In genomic region chr14:100753951-100754350, GRCm38 (mm10) we compare ENCODE assay signal across 8 mouse cellular contexts.
DNase-seq lines count a peak whose midpoint lies in the region; ATAC-seq and TF ChIP-seq lines count a peak whose summit lies in the region.

No protein-coding gene starts in this region.

- no peak overlapping the region for H3K27ac ChIP-seq in heart, embryonic 12.5 days (ENCODE audit: poor library complexity, severe bottlenecking)
- no peak overlapping the region for H3K27ac ChIP-seq in thymus, adult 2 months (ENCODE audit: control insufficient read depth, insufficient read depth, low read length)
- H3K27ac ChIP-seq in kidney, postnatal 0 days = no peak overlapping the region

- WGBS in heart, embryonic 12.5 days = 38% methylated on average over 2 of the region's 2 CpGs
- WGBS in thymus, adult 2 months = 54% methylated on average over 2 of the region's 2 CpGs
- WGBS in kidney, postnatal 0 days = 53% methylated on average over 2 of the region's 2 CpGs

- H3K4me2 ChIP-seq in heart, embryonic 12.5 days = no peak overlapping the region
- H3K4me2 ChIP-seq in kidney, postnatal 0 days (ENCODE audit: low read length) = no peak overlapping the region

- no peaks in the 10 kb centered on the region for H3K36me3 ChIP-seq in heart, embryonic 12.5 days
- no peaks in the 10 kb centered on the region for H3K36me3 ChIP-seq in thymus, adult 2 months (ENCODE audit: control insufficient read depth, insufficient read depth, low read length)
- H3K36me3 ChIP-seq in kidney, postnatal 0 days (ENCODE audit: insufficient read depth, low read length) = no peaks in the 10 kb centered on the region

- peak; percentile 45 for DNase-seq in heart, postnatal 4 days
- peak; percentile 6 for DNase-seq in thymus, adult 2 months
- no peak for DNase-seq in thymus, adult 18-20 months
- DNase-seq in kidney, postnatal 0 days (ENCODE audit: low spot score) = peak; percentile 35
- DNase-seq in thymus, postnatal 4 days = peak; percentile 60
- DNase-seq in gastrocnemius, adult 8-10 months (ENCODE audit: low spot score in 2 of 2) = no peak
- DNase-seq in natural killer cell, adult 2 months (ENCODE audit: low spot score in 2 of 2) = no peak

- H3K9ac ChIP-seq in heart, embryonic 12.5 days = no peak overlapping the region
- no peak overlapping the region for H3K9ac ChIP-seq in kidney, postnatal 0 days (ENCODE audit: low read depth, low read length)

- no peaks in the 10 kb centered on the region for H3K9me3 ChIP-seq in heart, embryonic 12.5 days (replicated peaks)
- H3K9me3 ChIP-seq in kidney, postnatal 0 days (replicated peaks; ENCODE audit: low read length) = no peaks in the 10 kb centered on the region

- no peaks in the 10 kb centered on the region for H3K27me3 ChIP-seq in heart, embryonic 12.5 days (replicated peaks)
- H3K27me3 ChIP-seq in thymus, adult 2 months (ENCODE audit: control insufficient read depth, insufficient read depth, low read length) = no peaks in the 10 kb centered on the region
- H3K27me3 ChIP-seq in kidney, postnatal 0 days (ENCODE audit: insufficient read depth, low read length) = no peaks in the 10 kb centered on the region

- no peak for TF ChIP-seq POLR2A in thymus, adult 2 months (IDR thresholded peaks at IDR 0.05; ENCODE audit: control insufficient read depth, extremely low read depth, insufficient read depth, low read length, poor library complexity)

- H3K4me3 ChIP-seq in heart, embryonic 12.5 days = no peak overlapping the region
- no peak overlapping the region for H3K4me3 ChIP-seq in thymus, adult 2 months (ENCODE audit: control insufficient read depth, insufficient read depth, low read length)
- no peak overlapping the region for H3K4me3 ChIP-seq in kidney, postnatal 0 days (replicated peaks; ENCODE audit: low read depth, low read length)

- H3K4me1 ChIP-seq in heart, embryonic 12.5 days (replicated peaks) = peaks cover 13% of the 10 kb centered on the region
- no peaks in the 10 kb centered on the region for H3K4me1 ChIP-seq in thymus, adult 2 months (replicated peaks; ENCODE audit: control insufficient read depth, insufficient read depth, low read length)
- H3K4me1 ChIP-seq in kidney, postnatal 0 days (replicated peaks; ENCODE audit: insufficient read depth, low read length) = 0 out of 2 replicates have a peak, but pooled peaks cover 2% of the 10 kb centered on the region

- TF ChIP-seq CTCF in thymus, adult 2 months (IDR thresholded peaks at IDR 0.05; ENCODE audit: borderline replicate concordance, control insufficient read depth, extremely low read depth, insufficient read depth, low read length, poor library complexity) = no peak
- TF ChIP-seq CTCF in kidney, postnatal 0 days (IDR thresholded peaks at IDR 0.05; ENCODE audit: low read depth) = peak; percentile 57

- ATAC-seq in heart, embryonic 12.5 days (ENCODE audit: insufficient number of reproducible peaks, low FRiP score) = no peak
- ATAC-seq in kidney, postnatal 0 days (replicated peaks; ENCODE audit: low FRiP score, low read depth) = no peak

Comparison
In these comparisons a context has a peak if more than half of its experiments do, and no peak if none do; other contexts are left out.
1. DNase-seq: peak in heart, postnatal 4 days (single experiment), thymus, adult 2 months (single experiment), kidney, postnatal 0 days (single experiment) and thymus, postnatal 4 days (single experiment); none in thymus, adult 18-20 months (0 of 2), gastrocnemius, adult 8-10 months (0 of 2) and natural killer cell, adult 2 months (0 of 2).